Mouse (Mus musculus): ENCODE measurements around the gene Yaf2. TPM values are rescaled to one million over a fixed set of nuclear protein-coding genes. Genes with fewer than 3 reads are reported as not detected.

Gene Yaf2
- polyA plus RNA-seq, 1 experiment from 2014 or later = 44.7 TPM

- Histone ChIP-seq H3K9me3 (ENCODE audit: control insufficient read depth, low read length) (no peaks in the 10 kb centered on the region), H3K4me2 (replicated peaks; ENCODE audit: low read depth) (no peak overlapping the region), H3K9ac (ENCODE audit: low read length) (no peak overlapping the region), H3K4me1 (replicated peaks; ENCODE audit: control insufficient read depth, insufficient read depth) (no peaks in the 10 kb centered on the region), H3K4me3 (ENCODE audit: low read depth, low read length) (no peak overlapping the region), H3K27me3 (ENCODE audit: control insufficient read depth, insufficient read depth, low read length) (no peaks in the 10 kb centered on the region), H3K36me3 (ENCODE audit: control insufficient read depth, insufficient read depth, low read length) (no peaks in the 10 kb centered on the region), H3K27ac (replicated peaks) (no peak overlapping the region)
- WGBS = 54% methylated on average over 9 of the region's 9 CpGs
- ATAC-seq (ENCODE audit: low FRiP score, low TSS enrichment) (no peak), DNase-seq (ENCODE audit: low spot score) (no peak)
- TF ChIP-seq CTCF (IDR thresholded peaks at IDR 0.05; ENCODE audit: low read depth) (no peak), EP300 (optimal IDR thresholded peaks at IDR 0.05) (no peak)
Observed at GRCm38 (mm10) chr15:93368558-93368957, 31.8 kb upstream of the Yaf2 start.

DNA sequence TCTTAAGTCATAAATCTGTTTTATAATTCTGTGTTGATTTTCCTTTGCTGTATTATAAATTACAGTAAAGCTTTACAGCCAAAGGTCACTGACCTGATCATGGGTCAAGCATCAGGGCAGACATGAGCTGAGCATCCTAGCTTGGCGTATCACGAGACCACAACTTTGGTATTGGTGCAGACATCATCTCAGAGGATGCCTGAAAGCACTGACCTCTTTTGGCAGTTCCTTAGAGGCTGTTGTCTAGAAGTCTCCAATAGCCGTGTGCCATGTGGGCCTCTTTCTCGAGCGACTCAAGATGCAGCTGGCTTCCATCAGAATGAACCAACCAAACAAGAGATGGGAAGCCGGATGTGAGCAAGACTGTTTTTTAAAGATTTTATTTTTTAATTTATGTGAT is 28.8 kb upstream of the Yaf2 start:
- H3K4me1 ChIP-seq (replicated peaks; ENCODE audit: control insufficient read depth, insufficient read depth) = no peaks in the 10 kb centered on the region
- no peaks in the 10 kb centered on the region for H3K9me3 ChIP-seq (ENCODE audit: control insufficient read depth, low read length)
- H3K27me3 ChIP-seq (ENCODE audit: control insufficient read depth, insufficient read depth, low read length) = no peaks in the 10 kb centered on the region
- 69% methylated on average over 6 of the region's 6 CpGs for WGBS
- H3K4me3 ChIP-seq (ENCODE audit: low read depth, low read length) = no peak overlapping the region
- TF ChIP-seq CTCF (IDR thresholded peaks at IDR 0.05; ENCODE audit: low read depth) (no peak), EP300 (optimal IDR thresholded peaks at IDR 0.05) (no peak)
- ATAC-seq (ENCODE audit: low FRiP score, low TSS enrichment) = no peak
- H3K4me2 ChIP-seq (replicated peaks; ENCODE audit: low read depth) = no peak overlapping the region
- no peak overlapping the region for H3K27ac ChIP-seq (replicated peaks)
- no peak for DNase-seq (ENCODE audit: low spot score)
- H3K9ac ChIP-seq (ENCODE audit: low read length) = no peak overlapping the region
- no peaks in the 10 kb centered on the region for H3K36me3 ChIP-seq (ENCODE audit: control insufficient read depth, insufficient read depth, low read length)

GRCm38 (mm10) chr15:93358346-93359095 is 21.8 kb upstream of the Yaf2 start:
- no peaks in the 10 kb centered on the region for H3K9me3 ChIP-seq (ENCODE audit: control insufficient read depth, low read length)
- ATAC-seq (ENCODE audit: low FRiP score, low TSS enrichment) (no peak), DNase-seq (ENCODE audit: low spot score) (no peak)
- 87% methylated on average over 19 of the region's 19 CpGs for WGBS
- H3K36me3 ChIP-seq (ENCODE audit: control insufficient read depth, insufficient read depth, low read length) = no peaks in the 10 kb centered on the region
- H3K27ac ChIP-seq (replicated peaks) = no peak overlapping the region
- no peaks in the 10 kb centered on the region for H3K4me1 ChIP-seq (replicated peaks; ENCODE audit: control insufficient read depth, insufficient read depth)
- H3K4me2 ChIP-seq (replicated peaks; ENCODE audit: low read depth) = no peak overlapping the region
- TF ChIP-seq CTCF (IDR thresholded peaks at IDR 0.05; ENCODE audit: low read depth) (no peak), EP300 (optimal IDR thresholded peaks at IDR 0.05) (no peak)
- H3K27me3 ChIP-seq (ENCODE audit: control insufficient read depth, insufficient read depth, low read length) = no peaks in the 10 kb centered on the region
- no peak overlapping the region for H3K9ac ChIP-seq (ENCODE audit: low read length)
- no peak overlapping the region for H3K4me3 ChIP-seq (ENCODE audit: low read depth, low read length)

DNA sequence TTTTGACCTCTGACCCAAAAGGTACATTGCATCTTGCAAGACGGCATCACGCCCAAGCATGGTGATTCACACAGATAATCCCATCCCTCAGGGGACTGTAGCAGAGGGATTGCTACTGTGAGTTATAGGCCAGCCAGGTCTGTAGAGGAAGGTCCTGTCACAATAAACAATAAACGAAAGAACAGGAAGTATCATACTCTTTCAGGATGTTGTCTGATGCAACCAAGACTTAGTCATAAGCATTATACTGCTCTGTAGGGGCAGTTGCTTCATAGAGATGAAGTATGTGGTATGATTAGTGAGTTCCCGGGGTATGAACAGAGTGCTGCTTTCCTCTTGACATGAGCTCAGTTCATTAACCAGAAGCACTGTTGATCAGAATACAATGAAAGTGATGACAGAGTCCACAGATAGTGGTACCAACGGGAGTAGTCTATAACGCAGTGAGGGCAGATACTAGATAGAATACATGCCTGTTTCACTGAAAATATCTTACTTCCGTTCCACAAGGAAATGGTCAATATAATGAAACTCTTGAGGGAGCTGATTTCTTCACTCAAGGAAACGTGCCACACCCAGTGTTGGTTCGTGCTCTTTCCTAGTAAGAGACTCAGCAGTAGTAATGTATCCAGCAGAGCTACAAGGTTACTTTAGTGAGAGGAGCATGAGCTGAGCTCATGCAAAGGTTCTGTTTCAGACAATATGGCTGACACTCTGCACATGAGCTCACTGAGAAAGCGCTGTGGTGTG is 4.1 kb upstream of the Yaf2 start:
- H3K27me3 ChIP-seq (ENCODE audit: control insufficient read depth, insufficient read depth, low read length) = no peaks in the 10 kb centered on the region
- ATAC-seq (ENCODE audit: low FRiP score, low TSS enrichment) = peak; percentile 25
- no peak overlapping the region for H3K9ac ChIP-seq (ENCODE audit: low read length)
- no peak for TF ChIP-seq EP300 (optimal IDR thresholded peaks at IDR 0.05)
- TF ChIP-seq CTCF (IDR thresholded peaks at IDR 0.05; ENCODE audit: low read depth) = no peak
- no peak overlapping the region for H3K27ac ChIP-seq (replicated peaks)
- WGBS = 73% methylated on average over 10 of the region's 10 CpGs
- H3K4me1 ChIP-seq (replicated peaks; ENCODE audit: control insufficient read depth, insufficient read depth) = no peaks in the 10 kb centered on the region
- no peaks in the 10 kb centered on the region for H3K9me3 ChIP-seq (ENCODE audit: control insufficient read depth, low read length)
- no peaks in the 10 kb centered on the region for H3K36me3 ChIP-seq (ENCODE audit: control insufficient read depth, insufficient read depth, low read length)
- DNase-seq (ENCODE audit: low spot score) = no peak
- H3K4me2 ChIP-seq (replicated peaks; ENCODE audit: low read depth) = no peak overlapping the region
- H3K4me3 ChIP-seq (ENCODE audit: low read depth, low read length) = no peak overlapping the region

- TF ChIP-seq EP300 (optimal IDR thresholded peaks at IDR 0.05) = no peak
- TF ChIP-seq CTCF (IDR thresholded peaks at IDR 0.05; ENCODE audit: low read depth) = no peak
- no peaks in the 10 kb centered on the region for H3K9me3 ChIP-seq (ENCODE audit: control insufficient read depth, low read length)
- DNase-seq (ENCODE audit: low spot score) (no peak), ATAC-seq (ENCODE audit: low FRiP score, low TSS enrichment) (no peak; the same call in 1 of the 2 replicates)
- peak overlapping the region; percentile 72 for H3K4me3 ChIP-seq (ENCODE audit: low read depth, low read length)
- H3K4me1 ChIP-seq (replicated peaks; ENCODE audit: control insufficient read depth, insufficient read depth) = no peaks in the 10 kb centered on the region
- H3K4me2 ChIP-seq (replicated peaks; ENCODE audit: low read depth) = peak overlapping the region; percentile 79; the same call in 1 of the 2 replicates
- H3K27me3 ChIP-seq (ENCODE audit: control insufficient read depth, insufficient read depth, low read length) = no peaks in the 10 kb centered on the region
- H3K27ac ChIP-seq (replicated peaks) = peak overlapping the region; percentile 96
- peak overlapping the region; percentile 87 for H3K9ac ChIP-seq (ENCODE audit: low read length)
- no peaks in the 10 kb centered on the region for H3K36me3 ChIP-seq (ENCODE audit: control insufficient read depth, insufficient read depth, low read length)
- 0% methylated on average over 22 of the region's 52 CpGs for WGBS
Observed at GRCm38 (mm10) chr15:93336658-93336924, 144 bp downstream of the Yaf2 start.

Measured in stomach, postnatal 0 days (tissue).